Mouse (Mus musculus): Measurements from ENCODE around the gene Itfg2. TPM values are rescaled to one million over a fixed set of nuclear protein-coding genes. Genes with fewer than 3 reads are reported as not detected.

Gene Itfg2
- 10 to 100 TPM; 29.7 to 30.7 TPM for total RNA-seq (2021)

GRCm38 (mm10) chr6:128424269-128425019 lies at the start of gene Itfg2:
Itfg2 (minus strand) TSS chr6:128424931.
- peak; percentile 98 for DNase-seq (ENCODE audit: low spot score in 2 of 2)
- intact Hi-C loops (cut with DNase I): no loop called here

- intact Hi-C loops (cut with DNase I): no loop called here
- no peak for DNase-seq (ENCODE audit: low spot score in 2 of 2)
These were observed 49.4 kb upstream of the Itfg2 start for GRCm38 (mm10) chr6:128474112-128474511.

DNA sequence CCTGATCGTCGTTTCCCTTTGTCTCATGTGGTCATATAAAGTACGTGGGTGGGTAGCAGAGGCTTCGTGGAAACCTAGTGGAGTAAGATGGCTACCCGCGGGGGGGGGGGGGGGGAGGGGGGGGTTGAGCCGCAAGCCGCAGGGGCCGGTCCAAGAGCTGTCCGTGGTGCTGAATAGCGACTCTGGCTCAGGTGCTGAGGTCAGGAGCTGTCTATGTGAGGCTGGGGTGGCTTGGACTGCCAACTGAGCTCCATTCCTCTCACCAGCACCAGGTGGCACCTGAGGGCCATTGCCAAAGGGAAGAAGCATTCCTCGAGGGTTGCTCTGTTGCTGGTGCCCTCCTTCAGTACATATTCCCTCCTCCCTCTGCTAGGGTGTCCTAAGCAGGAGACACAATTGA lies 44.7 kb upstream of the Itfg2 start:
- DNase-seq (ENCODE audit: low spot score in 2 of 2): no peak

DNA sequence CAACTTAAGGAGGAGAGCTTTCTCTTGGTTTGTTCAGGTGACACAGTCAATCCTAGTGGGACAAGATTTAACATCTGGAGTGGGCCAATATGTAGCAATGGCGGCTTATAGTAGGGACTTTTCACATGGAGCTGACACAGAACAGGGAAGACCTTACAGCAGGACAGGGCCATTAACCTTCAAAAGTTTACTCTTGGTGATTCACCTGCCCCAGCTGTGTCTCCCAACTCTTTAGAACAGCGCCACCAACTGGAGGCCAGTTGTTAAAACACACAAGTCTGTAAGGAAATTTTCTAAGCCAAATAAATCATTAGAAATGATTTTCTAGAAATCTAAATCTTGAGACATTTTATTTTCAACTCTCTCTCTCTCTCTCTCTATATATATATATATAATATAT lies 42.6 kb upstream of the Itfg2 start:
- intact Hi-C loops (cut with DNase I): no loop called here
- no peak for DNase-seq (ENCODE audit: low spot score in 2 of 2)

More for the DNA sequence above, 44.7 kb upstream of the Itfg2 start:
- intact Hi-C loops (cut with DNase I): no loop called here

DNA sequence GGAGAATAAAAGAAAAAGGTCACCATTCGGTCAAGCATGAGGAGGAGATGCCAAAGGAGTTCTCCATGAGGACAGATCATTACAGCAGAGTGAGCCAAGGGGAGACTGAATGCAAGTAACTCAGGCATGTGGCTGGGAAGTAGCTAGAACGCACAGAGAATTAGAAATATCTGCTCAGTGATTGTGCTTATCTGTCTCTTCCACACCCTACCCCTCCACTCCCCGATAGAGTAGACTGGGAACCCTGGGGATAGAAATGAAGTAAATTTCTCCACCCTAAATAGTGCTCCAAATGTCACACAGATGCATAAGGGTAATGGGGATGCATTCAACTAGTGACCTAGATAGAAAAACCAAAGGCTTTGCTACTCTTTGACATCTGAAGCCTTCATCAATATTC lies 41.8 kb upstream of the Itfg2 start:
- no peak for DNase-seq (ENCODE audit: low spot score in 2 of 2)

DNA sequence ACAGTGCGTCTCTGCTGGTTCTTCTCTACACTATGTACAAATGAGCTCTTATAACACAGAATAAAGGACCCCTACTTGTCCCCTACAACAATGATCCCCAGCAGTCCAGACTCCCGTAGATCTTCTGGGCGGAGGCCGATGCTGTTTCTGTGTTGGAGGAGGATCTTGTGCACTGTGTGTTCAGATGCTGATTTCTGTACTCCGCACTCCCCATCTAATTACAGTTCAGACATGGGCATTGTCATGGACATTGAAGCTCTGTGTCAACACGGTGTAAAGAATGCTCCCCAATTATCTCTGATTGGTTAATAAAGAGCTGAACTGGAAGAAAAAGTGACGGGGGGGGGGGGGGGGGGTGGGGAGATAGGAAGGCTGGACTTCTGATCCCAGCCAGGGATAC lies 41.3 kb upstream of the Itfg2 start:
- no peak for DNase-seq (ENCODE audit: low spot score in 2 of 2)

More for the DNA sequence above, 41.8 kb upstream of the Itfg2 start:
- intact Hi-C loops (cut with DNase I): no loop called here

GRCm38 (mm10) chr6:128464996-128465395 lies 40.3 kb upstream of the Itfg2 start:
- no peak for DNase-seq (ENCODE audit: low spot score in 2 of 2)
- intact Hi-C loops (cut with DNase I): no loop called here

More for the DNA sequence above, 41.3 kb upstream of the Itfg2 start:
- intact Hi-C loops (cut with DNase I): no loop called here

DNA sequence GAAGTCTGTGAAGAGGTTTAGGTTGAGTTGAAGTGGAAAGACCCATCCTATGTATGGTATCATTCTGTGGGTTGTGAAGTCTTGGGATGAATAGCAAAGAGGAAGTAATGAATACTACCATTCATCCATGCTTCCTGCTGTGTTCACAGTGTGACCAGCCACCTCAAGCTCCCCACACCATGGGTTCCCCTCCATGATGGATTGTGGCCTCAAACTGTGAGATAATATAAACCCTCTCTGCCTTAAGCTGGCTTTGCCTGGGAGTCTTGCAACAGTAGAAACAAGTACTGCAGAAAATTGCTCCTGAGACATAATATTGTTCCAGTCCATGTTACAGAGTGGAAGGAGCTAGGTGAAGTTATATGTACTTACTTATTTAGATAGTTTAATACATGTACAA lies 36.9 kb upstream of the Itfg2 start:
- no peak for DNase-seq (ENCODE audit: low spot score in 2 of 2)

DNA sequence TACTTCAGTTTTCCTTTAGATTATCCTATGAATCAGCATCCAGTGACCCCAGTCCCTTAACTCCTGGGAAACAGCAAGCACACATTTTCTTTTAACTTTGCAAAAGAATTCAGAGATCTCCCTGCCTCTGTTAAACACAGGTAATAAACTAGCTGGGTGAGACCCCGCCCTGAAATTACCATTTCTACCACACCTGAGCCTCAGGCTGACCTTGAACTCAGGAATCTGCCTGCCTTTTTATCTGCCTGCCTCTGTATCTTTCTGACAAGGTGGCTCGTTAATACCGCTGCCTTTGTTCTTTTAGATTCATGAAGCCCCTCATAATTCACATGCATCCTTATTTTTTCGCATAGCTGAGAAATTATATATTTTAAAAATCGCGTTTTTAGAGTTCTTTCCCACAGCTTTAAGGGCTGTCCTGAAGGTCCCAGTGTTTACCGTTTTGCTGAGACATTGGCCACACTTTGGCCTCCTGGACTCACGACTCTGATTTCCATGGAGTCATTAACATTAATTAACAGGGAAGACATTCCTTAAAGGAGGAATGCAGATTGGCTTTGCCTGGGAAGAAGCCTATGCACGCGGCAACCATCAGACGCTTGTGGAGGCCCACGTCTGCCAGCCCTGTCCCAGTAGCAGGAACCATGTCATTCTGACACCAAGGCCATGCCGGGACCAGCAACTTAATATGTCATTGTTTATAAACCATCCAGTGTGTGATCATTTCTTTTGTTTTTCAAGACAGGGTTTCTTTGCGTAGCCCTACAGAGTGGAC lies 36.2 kb upstream of the Itfg2 start:
- DNase-seq (ENCODE audit: low spot score in 2 of 2): no peak

More for the DNA sequence above, 36.9 kb upstream of the Itfg2 start:
- intact Hi-C loops (cut with DNase I): no loop called here

GRCm38 (mm10) chr6:128460321-128460720 lies 35.6 kb upstream of the Itfg2 start:
- DNase-seq (ENCODE audit: low spot score in 2 of 2): no peak
- intact Hi-C loops (cut with DNase I): no loop called here

More for the DNA sequence above, 36.2 kb upstream of the Itfg2 start:
- intact Hi-C loops (cut with DNase I): no loop called here

DNA sequence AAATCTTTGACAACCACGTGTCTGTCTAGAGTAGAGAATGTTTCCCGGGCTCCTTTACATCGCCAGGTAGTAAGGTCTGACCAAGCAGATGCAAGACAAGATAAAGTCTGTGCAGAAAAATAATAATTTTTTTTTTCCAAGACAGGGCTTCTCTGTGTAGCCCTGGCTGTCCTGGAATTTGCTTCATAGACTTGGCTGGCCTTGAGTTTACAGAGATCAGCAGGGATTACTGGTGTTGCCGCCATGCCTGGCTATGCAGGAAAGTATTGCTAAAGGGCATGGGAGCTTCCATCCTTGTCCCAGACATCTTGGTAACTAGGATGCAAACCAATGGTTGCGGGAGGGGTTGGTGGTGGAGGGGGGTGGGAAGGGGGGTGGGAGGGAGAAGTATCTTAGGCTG lies 32.5 kb upstream of the Itfg2 start:
- intact Hi-C loops (cut with DNase I): no loop called here
- DNase-seq (ENCODE audit: low spot score in 2 of 2): no peak

GRCm38 (mm10) chr6:128455835-128456605 lies 31.3 kb upstream of the Itfg2 start:
- intact Hi-C loops (cut with DNase I): no loop called here
- DNase-seq (ENCODE audit: low spot score in 2 of 2): peak; percentile 26 to 31

- DNase-seq (ENCODE audit: low spot score in 2 of 2): no peak
- intact Hi-C loops (cut with DNase I): loop anchor here (5.0 kb wide), 1 partner anchor 35 kb away; no protein-coding TSS in a partner anchor
These were observed 22.3 kb upstream of the Itfg2 start for GRCm38 (mm10) chr6:128447063-128447462.

DNA sequence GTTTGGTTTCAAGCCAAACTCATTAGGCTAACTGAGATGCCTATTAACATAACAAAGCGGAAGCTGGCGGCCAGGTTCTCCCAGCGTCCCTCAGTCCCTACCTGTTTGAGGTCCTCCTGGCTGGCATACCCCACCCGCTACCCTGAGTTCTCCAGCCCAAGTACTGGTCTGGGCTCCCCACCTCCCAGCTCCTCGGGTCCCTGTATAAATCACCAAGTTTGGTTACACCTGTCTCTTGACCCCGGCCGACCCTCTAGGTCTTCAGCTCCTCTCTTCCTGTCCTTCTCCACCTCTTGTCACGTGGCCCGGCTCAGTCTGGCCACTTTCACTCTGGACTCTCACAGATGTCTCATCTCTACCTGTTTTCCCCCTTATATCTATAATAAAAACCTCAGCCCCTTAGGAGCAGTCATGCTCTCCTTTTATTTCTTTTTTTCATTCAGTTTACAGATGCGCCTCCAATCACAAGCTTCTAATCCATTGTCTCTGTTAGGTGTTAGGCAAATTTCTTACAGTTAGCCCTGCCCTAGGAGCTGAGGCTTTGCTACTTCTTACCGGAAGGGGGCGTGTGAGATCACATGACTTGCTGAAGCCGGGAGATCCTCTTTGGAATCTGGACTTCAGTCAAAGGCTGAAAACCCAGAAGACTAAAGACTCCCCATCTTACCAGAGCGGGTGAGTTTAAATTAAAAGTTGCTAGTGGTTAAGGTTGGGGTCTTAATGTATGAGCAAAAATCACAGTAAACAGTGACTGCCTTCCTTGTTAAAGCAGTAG lies 21.2 kb upstream of the Itfg2 start:
- intact Hi-C loops (cut with DNase I): loop anchor here (5.0 kb wide), 1 partner anchor 36 kb away; no protein-coding TSS in a partner anchor
- DNase-seq (ENCODE audit: low spot score in 2 of 2): no peak

- intact Hi-C loops (cut with DNase I): no loop called here
- no peak for DNase-seq (ENCODE audit: low spot score in 2 of 2)
These were observed 15.5 kb upstream of the Itfg2 start for GRCm38 (mm10) chr6:128440238-128440637.

- DNase-seq (ENCODE audit: low spot score in 2 of 2): no peak
- intact Hi-C loops (cut with DNase I): loop anchor here (5.0 kb wide), 1 partner anchor 38 kb away; no protein-coding TSS in a partner anchor
These were observed 14.2 kb upstream of the Itfg2 start for GRCm38 (mm10) chr6:128438871-128439341.

DNA sequence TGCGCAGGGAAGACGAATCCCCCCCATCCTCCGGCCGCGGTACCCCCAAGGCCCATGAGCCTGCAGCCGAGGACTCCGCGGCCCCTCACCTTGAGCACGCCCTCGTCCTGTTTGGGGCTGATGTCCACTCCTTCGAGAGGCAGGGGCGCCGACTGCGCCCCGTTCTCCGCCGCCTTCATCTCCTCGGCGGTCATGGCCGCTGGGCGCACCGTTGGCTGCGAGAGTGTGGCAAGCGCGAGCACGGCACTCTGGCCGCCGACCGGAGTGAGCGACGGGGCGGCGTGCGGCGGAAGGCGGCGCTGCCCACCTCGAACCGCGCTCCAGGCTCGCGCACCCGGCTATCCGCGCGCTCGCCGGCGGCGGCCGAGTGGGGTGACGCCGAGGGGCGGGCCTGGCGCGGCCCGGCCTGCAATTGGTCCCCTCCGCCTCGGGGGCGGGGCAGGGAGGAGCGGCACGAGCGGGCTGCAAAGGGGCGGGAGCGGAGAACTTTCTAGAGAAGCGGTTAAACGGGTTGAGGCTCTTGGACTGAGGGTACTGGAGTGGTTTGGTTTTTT lies 13.7 kb upstream of the Itfg2 start, which contains the start of gene Fkbp4:
Gene Fkbp4, minus strand, starts transcription at position 361 of the 554 bp plus-strand sequence.
- intact Hi-C loops (cut with DNase I): loop anchor here (5.0 kb wide), 1 partner anchor 39 kb away; no protein-coding TSS in a partner anchor

DNA sequence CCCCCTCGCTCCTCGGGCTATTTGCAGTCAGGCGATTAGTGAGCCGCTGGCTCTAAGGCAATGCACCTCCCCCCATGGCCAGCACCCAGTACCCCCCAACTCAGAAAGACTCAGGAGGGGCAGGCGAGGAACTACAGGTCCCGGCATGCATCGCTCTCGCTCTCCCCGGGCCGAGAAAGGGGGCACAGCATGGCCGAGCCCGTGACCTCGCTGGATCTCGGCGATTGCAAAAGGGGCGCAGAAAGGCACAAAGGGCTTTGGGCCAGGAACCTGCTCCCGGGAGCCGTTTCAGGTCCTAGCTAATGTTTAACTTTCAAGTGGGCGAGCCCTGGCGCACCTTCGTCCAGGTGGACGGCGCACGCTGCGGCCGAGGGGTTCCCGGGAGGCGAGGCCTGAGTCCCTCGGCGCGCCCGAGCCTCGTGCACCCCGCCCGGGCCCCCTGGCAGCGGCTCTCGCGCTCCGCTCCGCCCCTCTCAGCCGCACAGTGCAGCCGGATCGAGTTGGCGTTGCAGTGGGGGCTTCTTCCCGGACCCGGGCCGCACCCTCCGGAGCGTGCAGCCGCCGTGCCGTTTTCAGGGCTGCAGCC lies 13.1 kb upstream of the Itfg2 start:
- intact Hi-C loops (cut with DNase I): loop anchor here (5.0 kb wide), 1 partner anchor 39 kb away; no protein-coding TSS in a partner anchor
- peak; percentile 64 to 71 for DNase-seq (ENCODE audit: low spot score in 2 of 2)

More for the DNA sequence above, 13.7 kb upstream of the Itfg2 start, which contains the start of gene Fkbp4:
- peak; percentile 92 to 96 for DNase-seq (ENCODE audit: low spot score in 2 of 2)
